Mouse (Mus musculus) adrenal gland, postnatal 25 days (tissue): ENCODE measurements around the gene Dgkd. TPM values are rescaled to one million over a fixed set of nuclear protein-coding genes. Genes with fewer than 3 reads are reported as not detected.

Experiments used
- DNase-seq: peaks from one replicate; pipeline ENCODE4 v3.0.0; 2021; ENCODE audit warnings: mixed read lengths
- total RNA-seq: library from RNA; stranded (reverse); gene quantifications from 2 replicates; pipeline ENCODE4 v1.2.3, GENCODE M21; 2021

Dgkd gene
- total RNA-seq, 1 experiment from 2014 or later, result 62.5 TPM

- peak; percentile 39 for DNase-seq
These were observed 4.7 kb upstream of the Dgkd start for GRCm38 (mm10) chr1:87848237-87848996.

- no peak for DNase-seq
These were observed 3.8 kb upstream of the Dgkd start for GRCm38 (mm10) chr1:87849278-87849677.

DNA sequence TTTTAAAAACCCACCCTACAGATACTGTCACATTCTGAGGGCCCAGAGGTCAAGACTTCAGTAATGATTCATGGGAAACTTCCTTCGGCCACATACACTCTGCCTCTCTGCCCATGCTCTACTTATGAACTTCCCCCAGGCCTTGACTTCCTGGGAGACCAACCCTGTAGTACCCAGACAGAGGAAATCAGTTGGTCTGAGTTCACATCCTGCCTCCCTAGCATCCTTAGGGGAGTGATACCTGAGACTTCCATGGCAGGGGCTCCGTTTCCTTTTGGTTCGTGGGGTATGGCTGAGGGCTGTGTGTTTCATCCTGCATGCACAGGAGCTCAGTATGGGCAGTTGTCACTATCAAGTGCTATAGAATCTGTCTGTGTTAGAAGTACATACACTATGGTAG, 1.7 kb upstream of the Dgkd start:
- no peak for DNase-seq

GRCm38 (mm10) chr1:87852081-87852790, 851 bp upstream of the Dgkd start:
- DNase-seq, result no peak

GRCm38 (mm10) chr1:87853601-87854361, 694 bp downstream of the Dgkd start:
- peak; percentile 38 for DNase-seq

- DNase-seq, result no peak
These were observed 1.3 kb downstream of the Dgkd start for GRCm38 (mm10) chr1:87854411-87854810.

GRCm38 (mm10) chr1:87854851-87855251, 1.8 kb downstream of the Dgkd start:
- DNase-seq, result no peak

GRCm38 (mm10) chr1:87855522-87855921, 2.4 kb downstream of the Dgkd start:
- DNase-seq, result no peak

DNA sequence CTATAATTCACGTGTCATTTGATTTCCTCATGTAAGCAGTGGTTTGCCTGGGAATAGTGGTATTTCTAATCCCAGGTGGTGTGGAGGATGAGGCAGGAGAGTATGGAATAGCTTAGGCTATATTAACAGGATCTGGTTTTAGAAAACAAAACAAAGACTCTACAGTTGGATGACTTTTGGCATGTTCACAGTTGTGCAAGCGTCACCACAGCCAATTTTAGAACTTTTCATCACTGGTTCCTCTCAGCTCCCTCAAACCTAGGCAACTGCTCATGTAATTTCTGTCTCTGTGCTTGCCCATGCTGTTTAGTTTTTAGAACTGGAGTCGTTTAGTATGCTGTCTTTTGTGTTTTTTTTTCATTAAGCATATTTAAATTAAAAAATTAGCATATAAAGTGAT, 3.7 kb downstream of the Dgkd start:
- no peak for DNase-seq

GRCm38 (mm10) chr1:87858031-87858430, 4.9 kb downstream of the Dgkd start:
- no peak for DNase-seq

- DNase-seq, result no peak
These were observed 5.4 kb downstream of the Dgkd start for GRCm38 (mm10) chr1:87858529-87858928.

DNA sequence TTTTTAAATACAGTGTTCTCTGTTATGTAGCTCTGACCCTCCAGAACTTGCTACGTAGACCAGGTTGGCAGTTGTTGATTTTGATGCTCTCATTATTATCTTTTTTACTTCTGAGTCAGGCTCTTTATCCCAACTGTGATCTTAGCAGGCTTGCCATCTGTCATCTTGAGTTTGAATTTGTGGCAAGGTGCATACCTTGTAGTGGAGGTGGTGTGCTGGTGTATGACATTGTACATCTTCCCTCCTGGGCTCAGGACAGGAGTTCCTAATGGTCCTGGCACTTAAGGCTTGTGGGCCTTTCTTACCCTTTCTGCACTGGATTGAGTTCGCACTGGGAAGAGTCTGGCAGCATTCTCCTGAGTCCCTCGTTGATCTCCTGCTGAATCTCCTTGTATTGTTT, 10.5 kb downstream of the Dgkd start:
- DNase-seq, result no peak

- no peak for DNase-seq
These were observed 11.8 kb downstream of the Dgkd start for GRCm38 (mm10) chr1:87864889-87865288.

GRCm38 (mm10) chr1:87866672-87867071, 13.6 kb downstream of the Dgkd start:
- DNase-seq, result no peak

DNA sequence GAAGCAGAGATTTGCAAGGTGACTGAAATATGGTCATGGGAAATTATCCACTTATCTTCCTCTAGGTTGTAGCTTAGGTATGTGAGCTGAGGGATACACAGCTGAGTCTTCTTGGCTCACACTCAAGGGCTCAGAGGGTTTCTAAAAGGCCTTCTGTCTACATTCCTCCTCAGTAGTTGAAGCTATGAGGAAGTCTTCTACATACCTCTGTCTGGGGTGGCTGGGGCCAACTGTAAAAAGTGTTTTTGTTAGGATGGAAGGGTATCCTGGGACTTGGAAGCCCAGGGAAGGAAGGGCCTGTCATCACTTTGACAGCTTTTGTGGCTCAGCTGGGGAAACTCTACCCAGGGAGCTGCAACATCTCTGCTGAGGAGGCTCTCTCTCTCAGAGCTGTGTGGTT, 18.5 kb downstream of the Dgkd start:
- no peak for DNase-seq

DNA sequence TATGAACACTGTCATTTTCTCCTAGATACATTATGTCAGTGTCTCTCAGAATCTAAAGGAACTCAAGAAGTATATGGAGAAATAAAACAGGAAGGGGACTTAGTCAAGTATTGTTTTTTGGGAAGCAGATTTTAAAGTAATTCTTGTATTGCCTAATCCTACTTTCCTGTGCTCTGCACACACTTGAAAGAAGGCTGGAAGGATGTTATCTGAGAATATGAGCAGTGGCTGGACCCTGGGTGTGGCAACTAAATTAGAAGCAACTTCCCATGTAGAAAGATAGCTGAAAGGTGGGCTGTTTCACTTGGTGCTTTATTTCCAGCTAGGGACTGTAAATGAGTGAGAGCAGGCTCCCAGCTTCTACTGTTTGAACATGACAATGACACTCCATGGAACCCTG, 20.0 kb downstream of the Dgkd start:
- no peak for DNase-seq

DNA sequence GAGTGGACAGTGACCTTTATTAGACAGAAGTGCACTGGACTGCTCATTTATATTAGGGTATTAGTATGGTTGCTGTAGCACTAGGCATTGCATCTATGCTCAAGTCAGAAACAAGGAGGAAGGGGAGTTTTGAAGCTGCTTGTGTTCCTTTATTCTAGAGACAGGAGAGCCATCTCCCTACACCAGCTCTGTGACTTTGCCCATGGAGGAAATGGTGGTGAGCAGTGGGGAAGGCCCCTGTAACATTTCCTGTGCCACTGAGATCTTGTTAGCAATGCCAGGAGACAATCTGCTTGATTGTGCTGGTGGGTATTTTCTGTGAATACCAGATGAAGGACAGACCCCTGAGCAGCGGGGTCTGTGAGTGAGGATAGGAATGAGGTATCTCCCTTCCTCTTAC, 23.0 kb downstream of the Dgkd start:
- DNase-seq, result no peak

GRCm38 (mm10) chr1:87877552-87878283, 24.6 kb downstream of the Dgkd start:
- no peak for DNase-seq

GRCm38 (mm10) chr1:87879034-87879433, 25.9 kb downstream of the Dgkd start:
- DNase-seq, result no peak

GRCm38 (mm10) chr1:87879494-87880325, 26.6 kb downstream of the Dgkd start:
- peak; percentile 72 for DNase-seq

GRCm38 (mm10) chr1:87880326-87880627, 27.2 kb downstream of the Dgkd start:
- no peak for DNase-seq

DNA sequence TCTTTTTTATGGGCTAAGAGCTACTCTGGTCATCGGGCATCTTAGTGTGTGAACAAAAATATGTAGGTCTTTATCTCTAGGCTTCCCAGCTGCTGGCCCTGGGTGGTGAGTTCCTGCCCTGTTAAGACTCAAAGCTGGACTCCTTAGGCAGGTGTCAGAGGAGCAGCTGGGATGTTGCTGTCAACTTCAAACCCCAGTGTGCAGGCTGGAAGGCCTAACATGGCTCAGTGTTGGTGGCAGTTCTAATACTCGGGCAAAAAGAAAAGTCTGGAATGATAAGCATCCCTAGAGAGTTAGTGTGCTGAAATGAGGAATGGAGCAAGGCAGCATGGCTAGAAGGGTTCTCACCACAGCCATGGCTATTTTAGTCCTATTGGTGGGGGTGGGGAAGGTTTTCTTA, 27.8 kb downstream of the Dgkd start:
- DNase-seq, result no peak
